Mouse (Mus musculus): Measurements from ENCODE around the gene Kiss1. TPM values are rescaled to one million over a fixed set of nuclear protein-coding genes. Genes with fewer than 3 reads are reported as not detected.
A peak's percentile ranks its signal among the peaks of the same experiment; 100 is the strongest.
"Not testable (repeated sequence)": the region's sequence is repeated elsewhere in the genome, so short reads cannot be mapped to it uniquely, and the experiment has no call there.

Kiss1 gene
- total RNA-seq, 2 experiments from 2014 or later: not detected

DNA sequence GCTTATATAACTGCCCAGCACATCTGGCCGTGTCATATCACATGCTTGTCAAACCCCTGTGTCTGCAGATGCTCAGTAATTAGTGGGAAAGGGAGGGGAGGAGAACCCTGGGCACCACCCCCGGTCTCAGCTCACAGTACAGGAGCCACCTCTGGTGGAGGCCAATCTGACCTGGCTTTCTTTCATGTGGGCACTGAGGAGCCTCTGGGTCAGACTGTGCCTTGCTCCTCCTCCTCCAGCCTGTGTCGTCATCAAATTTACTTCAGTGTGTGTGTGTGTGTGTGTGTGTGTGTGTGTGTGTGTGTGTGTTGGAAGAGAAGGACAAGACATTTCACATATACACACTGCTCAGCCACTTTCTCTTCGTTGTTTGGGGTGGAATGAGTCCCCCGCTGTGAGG, 1.7 kb downstream of the Kiss1 start:
- DNase-seq: no peak

DNA sequence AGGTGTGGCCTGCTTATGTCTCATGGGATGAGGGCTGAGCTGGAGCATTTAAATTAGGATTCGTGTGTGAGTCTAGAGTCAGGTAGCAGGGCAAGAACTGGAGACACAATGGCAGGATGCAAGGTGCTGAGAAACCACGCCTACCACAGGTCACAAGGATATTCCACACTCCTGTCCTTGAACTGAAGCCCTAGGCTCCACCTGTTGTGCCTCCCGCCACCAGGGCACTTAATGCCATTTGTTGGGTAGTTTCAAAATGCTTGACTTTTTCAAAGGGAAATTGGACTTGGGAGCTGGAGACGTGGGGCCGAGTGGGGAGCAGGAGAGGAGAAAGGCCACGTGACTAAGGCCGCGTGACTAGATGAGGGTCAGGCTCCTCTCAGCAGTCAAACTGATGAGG, 4.3 kb downstream of the Kiss1 start:
- DNase-seq: no peak

DNA sequence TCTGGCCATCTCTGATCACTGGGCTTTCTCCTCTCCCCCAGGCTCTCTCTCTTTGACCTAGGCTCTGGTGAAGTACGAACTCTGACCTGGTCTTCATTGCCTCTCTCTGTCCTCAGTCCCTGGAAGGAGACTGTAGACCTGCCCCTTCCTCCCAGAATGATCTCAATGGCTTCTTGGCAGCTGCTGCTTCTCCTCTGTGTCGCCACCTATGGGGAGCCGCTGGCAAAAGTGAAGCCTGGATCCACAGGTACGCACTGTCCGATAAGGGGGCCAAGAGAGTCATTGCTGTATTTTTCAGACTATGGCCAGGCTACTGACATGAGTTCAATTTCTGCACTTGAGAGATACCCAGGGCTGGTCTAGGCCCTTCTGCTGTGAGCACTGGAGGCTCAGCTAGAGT, 5.4 kb downstream of the Kiss1 start:
- DNase-seq: no peak

DNA sequence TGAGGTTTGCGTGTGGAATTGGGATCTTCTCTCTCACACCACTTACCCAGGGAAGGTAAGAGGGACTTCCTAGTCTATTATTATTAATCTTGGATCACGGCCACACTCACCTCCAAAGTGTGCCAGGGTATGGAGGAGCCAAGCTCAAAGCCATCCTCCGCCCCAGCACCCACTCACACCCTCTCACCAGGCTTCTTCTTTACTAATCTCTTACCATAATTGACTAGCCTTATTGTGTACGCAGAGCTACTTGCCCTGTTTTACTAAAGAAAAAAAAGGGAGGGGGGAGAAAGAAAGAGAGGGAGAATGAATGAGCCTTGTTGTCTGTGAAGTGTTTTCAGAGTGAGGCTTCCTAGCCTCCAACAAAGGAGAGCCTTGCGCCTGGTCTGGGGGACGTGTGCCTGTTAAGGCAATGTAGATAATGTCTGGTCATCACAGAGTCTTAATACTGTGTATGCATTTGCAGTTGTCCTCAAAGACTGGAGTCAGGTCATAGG, 6.7 kb downstream of the Kiss1 start:
- DNase-seq: no peak

DNA sequence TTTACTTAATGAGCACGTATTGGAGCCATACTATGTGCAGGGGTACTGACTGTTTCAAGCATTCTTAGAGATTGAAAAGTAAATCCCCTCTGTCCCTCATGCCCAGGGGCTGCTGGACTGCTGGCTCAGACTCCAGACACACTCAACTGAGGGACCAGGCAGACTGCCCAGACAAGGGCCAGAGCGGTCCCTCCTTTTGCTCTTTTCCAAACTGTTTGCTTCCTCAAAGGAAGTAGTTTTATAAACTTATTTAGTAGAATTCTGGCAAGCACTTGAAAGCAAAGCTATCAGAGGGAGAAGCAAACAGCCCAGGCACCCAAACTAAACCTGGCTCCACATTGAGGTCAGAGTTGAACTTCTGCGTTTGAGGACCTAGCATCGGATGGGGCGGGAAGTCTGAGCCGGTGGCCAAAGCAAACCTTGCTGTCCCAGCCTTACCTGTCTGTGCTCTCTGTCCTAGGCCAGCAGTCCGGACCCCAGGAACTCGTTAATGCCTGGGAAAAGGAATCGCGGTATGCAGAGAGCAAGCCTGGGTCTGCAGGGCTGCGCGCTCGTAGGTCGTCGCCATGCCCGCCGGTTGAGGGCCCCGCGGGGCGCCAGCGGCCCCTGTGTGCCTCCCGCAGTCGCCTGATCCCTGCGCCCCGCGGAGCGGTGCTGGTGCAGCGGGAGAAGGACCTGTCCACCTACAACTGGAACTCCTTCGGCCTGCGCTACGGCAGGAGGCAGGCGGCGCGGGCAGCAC, 7.4 kb downstream of the Kiss1 start:
- DNase-seq: no peak

DNA sequence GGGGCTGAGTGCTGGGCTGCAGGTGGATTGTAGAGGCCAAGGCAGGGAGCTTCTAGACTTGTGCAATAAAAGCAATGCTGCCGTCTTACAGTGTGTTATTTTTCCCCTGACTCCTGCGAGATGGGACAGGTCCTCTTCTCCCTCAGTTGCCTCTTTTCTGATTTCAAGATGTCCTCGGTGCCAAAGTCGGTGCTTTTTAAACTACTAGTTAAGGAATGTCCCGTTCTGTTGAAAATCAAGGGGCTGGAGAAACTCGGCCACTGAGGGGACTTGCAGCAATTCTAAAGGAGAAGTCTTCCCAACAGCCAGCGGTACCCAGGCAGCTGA, 7.9 kb downstream of the Kiss1 start:
- no peak for DNase-seq

DNA sequence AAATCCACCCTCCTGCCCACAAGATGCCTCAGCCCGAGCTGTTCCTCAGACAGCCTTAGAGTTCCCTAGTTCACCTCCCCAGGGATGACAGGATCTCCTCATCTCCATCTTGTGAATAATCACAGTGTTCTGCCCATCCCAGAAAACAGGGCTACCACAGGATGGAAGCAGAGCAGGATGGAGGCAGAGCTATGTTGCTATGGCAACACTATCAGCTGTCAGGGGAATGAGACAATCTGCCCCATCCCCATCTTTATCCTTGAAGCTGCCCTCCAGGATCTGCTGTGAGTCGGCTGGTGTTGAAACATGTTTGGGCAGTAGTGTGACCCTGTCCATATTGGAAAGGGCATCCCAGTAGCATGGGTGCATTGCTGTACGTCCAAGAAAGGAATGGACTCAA, 9.5 kb downstream of the Kiss1 start:
- DNase-seq: no peak

DNA sequence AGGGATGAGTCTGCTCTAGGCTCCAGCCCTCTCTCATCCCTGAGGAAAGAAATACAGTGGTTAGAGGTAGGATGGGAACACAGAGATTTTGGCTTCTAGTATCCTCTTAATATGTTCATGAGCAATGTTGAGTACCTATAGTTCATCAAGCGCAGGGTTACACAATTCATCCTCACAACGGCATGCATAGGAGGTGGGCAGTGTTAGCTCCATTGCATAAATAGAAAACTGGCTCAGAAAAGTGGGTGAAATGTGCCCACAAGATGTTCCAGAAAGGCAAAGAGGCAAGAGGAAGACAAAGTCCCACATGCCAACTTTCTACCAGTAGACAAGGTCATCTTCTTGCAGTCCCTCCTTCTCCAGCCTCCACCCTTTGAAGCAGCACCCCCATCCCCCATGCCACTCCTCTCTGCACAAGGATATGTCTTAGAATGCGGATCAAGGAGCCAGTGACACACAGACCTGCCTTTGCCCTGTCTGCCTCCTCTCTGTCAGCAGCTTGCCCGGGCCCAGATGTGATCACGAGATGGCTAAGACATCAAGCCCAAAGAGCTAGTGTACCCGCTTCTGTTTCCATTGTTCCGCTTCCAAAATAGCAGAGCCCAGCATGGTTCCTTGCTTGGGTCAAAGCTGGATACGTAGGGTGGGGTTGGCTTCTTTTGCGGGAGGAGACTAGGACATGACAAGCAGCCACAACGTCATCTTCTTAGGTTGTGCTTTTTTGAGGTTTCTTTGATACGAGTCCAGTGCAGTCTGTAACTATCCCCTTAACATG, 11.2 kb downstream of the Kiss1 start:
- DNase-seq: no peak

DNA sequence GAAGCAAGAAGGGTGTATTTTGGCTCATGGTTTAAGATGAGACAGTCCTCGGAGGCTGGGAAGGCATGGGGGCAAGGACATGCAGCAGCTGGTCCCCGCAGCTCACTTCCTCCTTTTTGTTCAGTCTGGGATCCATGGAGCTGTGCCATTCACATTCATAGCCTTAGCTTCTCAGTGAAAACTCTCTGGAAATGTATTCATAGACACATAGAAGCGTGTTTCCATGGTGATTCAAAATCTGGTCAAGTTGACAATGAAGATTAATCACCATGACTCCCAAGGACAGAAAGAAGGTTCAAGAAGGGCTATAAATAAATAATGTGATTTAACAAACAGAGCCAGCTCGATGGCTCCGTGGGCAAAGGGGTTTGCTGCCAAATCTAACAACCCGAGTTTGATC, 12.3 kb downstream of the Kiss1 start:
- no peak for DNase-seq

DNA sequence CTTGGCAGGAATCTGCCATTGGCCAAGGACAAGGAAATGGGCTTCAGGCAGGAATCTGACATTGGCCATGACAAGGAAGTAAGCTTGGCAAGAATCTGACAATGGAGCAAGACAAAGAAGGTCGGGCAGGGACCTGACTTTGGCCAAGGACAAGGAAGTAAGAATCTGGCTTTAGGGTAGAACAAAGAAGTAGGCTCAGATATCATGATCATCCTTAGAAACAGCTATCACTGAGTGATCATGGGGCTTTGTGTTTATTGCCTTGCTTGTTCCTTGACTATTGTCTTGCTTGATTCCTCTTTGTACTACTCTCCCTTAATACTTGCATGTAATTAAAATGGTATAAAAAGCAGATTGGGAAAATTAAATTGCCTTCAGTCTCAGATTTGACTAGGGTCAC, 18.7 kb downstream of the Kiss1 start:
- not testable (repeated sequence) for DNase-seq

DNA sequence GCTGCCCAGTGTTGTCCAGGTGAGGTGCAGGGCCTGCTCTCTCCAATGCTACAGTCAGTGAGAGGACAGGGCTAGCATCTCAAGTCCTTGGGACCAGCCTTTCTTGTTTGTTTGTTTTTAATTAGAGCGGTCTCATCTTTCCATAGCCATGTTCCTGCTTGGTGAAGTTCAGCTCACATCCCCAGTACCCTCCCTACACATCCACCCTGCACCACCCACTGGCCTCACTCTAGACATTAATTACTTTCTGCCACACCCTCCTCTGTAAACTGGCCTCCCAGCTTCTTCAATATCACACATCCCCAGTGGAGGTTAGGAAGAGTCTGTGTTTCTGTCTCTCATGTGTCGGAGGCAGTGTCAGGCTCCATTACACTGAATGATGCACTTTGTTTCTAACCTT, 22.7 kb downstream of the Kiss1 start:
- DNase-seq: no peak

DNA sequence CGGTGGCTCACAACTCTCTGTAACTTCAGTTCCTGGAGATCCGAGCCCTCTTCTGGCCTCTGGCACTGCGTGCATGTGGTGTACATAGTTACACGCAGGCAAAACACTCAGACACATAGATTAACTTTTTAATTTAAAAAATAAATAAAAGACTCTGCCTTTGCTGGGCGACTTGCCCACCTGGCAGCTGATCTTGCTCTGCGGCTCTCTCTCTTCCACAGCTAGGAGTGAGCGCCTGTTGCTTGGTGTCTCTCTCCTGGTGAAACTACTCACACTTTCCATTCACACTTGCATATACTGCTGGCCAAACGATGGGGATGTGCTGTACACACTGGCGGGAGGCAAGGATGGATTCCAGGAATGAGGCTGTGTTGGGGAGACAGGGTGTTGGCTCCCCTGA, 24.9 kb downstream of the Kiss1 start:
- DNase-seq: no peak

DNA sequence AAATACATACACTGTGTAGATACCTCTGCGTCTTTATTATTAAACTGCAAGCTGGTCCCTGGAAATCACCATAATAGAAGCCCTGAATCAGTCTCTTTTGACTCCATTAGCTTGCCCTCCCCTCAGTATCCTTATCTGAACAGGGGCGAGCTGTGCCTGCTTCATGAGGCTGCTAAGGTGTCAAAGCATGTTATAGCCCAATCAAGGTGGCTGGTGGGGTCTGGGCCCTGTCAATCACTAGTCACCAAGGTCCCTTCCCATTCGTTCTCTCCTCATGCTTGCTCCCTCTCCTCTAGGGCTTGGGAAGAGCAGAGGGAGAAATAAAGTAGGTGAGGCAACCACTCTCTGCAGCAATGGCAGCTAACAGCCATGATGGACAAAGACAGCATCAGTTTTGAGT, 25.6 kb downstream of the Kiss1 start:
- DNase-seq: no peak

DNA sequence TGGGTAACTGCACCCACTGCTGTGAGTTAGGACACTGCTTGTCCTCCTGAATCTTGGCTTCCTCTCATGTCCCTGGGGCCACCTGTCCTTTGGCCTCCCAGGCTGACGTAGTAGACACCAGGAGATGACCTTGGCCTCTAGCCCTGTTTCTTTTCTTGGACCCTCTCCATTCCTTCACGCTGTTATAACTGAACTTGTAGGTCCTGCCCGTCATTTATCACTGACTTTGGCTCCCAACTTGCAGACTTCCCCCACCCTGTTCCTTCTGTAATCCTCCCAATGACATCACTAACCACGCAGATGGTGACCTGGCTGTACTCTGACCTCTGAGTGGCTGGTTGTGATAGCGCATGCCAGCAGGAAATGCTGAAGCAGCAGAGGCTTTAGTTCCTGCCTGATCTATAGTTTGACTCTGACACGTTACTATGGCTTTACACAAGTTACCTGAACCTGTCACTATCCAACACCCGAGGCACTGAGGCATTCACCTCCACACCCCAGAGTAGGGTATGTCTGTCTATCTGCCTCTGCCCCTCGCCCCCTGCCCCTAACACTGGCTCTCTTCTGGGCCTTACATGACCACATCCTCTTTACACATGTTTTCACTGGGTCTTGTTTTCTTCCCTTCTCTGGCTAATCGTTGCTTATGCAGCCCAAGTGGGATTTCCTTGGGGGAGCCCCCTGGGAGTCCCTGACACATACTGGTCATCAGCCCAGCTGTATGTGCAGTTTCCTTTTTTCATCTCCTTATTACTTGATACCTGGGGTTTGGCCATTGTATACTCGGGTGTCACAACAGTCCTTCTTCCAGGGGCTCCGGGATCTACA, 26.2 kb downstream of the Kiss1 start:
- DNase-seq: no peak

DNA sequence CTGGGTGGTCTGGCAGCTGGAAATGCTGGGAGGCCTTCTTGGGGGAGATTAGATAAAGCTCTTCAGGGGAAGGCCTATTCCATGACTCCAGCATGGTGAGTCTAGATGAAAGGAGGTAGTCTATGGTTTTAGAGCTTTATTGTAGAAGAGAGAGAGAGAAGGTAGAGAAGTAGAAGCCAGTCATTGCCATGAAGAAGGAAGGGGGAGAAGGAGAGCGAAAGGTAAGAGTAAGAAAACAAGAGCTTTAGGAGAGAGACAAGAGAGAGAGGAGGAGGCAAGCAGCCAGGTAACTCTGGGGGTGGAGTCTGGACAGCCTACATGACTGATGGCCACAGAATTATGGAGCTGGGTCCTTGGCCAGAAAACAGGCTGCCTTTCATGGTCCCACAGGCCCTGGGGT, 28.5 kb downstream of the Kiss1 start, which contains the start of gene Ren1:
Ren1 (plus strand) TSS at position 301 of the 400 bp plus-strand sequence.
- no peak for DNase-seq

DNA sequence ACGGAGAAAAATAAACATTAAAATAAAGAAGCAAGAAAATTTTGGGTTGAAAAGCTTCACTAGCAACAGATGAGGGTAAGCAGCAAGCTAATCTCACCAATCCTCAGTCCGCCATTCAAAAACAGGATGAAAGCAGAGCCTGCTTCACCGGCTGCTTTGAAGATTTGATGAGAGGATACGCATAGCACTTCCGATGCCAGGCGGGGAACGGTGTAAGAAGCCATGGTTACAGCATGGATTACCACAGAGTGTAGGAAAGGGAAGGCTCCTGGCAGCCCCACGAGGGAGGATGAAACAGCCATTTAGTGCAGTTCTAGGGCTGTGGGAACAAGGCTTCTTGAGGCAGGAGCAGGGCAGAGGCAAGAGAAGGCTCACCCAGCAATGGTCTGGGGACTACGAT, 30.1 kb downstream of the Kiss1 start:
- no peak for DNase-seq

DNA sequence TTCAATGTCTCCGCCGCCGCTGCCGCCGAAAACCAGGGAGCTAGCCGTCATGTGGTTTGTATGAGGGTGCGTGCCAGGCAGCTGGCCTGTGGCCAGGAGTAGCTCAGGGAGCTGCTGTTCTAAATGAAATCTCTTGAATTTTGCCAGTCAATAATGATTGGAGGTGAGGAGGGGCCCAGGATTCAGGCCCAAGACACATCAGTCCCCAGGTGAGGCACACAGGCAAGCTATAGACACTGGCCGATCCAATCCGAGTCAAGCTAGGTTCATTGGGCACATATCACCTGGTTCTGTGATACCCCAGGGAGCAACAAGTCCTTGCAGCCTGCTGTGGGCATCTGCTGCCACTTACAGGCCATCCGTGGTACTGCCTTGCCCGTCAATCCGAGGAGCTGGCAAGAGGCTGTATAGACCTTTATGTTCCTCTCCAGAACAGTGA, 31.7 kb downstream of the Kiss1 start:
- peak; percentile 36 for DNase-seq

DNA sequence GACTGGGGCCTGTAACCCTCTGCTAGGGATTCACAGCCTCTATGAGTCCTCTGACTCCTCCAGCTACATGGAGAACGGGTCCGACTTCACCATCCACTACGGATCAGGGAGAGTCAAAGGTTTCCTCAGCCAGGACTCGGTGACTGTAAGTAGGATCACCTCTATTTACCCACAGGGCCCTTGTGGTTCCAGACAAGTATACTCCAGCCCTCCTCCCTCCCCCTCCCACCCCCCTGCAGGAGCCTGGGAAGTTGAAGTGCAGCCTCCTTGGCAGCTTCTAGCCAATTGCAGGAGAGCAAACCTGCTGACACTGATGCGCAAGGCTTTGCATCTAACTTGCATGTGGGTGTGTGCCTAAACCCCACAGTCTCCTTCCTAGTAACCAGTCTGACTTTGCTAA, 33.8 kb downstream of the Kiss1 start:
- no peak for DNase-seq

DNA sequence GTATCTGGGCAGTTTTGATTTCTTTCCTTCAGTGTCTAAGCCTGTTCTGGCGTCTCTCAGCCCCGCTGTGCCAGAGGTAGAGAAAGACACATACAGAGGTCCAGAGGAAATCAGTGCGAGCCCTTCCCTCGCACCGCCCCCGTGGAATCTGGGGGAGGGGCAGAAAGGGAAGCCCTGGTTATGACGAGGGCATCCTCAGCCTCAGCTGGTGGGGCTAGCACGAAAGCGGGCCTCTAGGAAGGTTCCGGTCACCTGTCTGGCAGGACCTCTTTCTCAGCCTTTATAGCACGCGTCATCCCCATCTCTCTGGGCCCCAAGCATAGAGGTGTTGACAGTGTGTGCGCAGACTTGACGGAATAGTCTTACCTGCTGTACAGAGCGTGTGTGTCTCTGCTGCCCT, 34.2 kb downstream of the Kiss1 start:
- DNase-seq: no peak

DNA sequence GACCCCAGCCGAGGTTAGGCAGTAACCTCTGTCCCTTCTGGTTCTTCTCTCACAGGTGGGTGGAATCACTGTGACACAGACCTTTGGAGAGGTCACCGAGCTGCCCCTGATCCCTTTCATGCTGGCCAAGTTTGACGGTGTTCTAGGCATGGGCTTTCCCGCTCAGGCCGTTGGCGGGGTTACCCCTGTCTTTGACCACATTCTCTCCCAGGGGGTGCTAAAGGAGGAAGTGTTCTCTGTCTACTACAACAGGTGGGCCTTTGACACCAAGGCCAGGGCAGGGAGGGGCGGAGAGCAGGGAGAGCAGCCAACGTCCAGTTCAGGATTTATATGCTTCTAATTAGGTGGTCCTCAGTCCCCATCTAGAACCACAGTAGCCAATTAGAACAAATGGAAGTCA, 34.7 kb downstream of the Kiss1 start:
- DNase-seq: no peak

DNA sequence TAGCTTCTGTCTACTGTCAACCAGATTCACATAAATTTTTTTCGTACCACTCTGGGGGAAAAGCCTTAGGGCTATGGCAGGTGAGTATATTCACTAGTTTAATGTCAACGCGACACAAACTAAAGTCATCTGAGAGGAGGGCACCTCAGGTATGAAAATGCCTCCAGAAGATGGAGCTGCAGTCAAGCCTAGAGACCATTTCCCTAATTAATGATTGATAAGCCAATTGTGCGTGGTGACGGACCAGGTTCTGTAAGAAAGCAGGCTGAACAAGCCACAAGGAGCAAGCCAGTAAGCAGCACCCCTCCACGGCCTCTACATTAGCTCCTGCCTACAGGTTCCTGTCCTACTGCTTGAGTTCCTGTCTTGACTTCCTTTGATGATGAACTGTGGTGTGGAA, 39.3 kb downstream of the Kiss1 start:
- DNase-seq: no peak

DNA sequence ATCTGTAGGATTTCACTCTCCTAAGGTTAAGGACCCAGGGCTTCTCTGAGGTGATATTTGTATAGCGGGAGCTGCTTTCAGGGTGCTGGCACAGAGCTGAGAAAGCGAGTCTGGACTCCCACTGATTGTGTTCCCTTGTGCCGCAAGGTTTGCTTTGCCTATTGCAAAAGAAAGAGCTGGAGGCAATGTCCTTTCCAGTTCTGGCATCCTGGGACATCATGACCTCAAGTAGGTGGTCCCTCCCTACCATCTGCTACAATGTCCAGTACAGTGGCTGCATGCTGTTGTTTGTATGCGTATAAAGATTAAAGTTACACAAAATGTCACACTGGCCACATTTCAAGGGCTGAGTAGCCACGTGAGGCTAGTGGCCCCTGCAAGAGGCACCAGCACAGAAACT, 40.4 kb downstream of the Kiss1 start:
- no peak for DNase-seq

Measured in gastrocnemius, postnatal 25 days (tissue).